Mouse (Mus musculus) thymus, adult 2 months (tissue): ENCODE measurements at regions not wholly inside any gene's neighbourhood (a gene's known extent, or its start where the extent isn't known, plus 50 kb on each side); places are given as distances from the start of the nearest gene placed in this dataset.

Experiments
- CTCF ChIP-seq: fragments of 200-500 bp; IDR thresholded peaks from 2 replicates; pipeline ENCODE4 v1.5.1; 2012; ENCODE audit warnings: mild to moderate bottlenecking, control low read depth, low read length, moderate library complexity, borderline replicate concordance; ENCODE audit not compliant: control insufficient read depth, poor library complexity, insufficient read depth; ENCODE audit errors: extremely low read depth
- POLR2A ChIP-seq: fragments of 200-500 bp; IDR thresholded peaks from 2 replicates; pipeline ENCODE4 v1.6.1; 2012; ENCODE audit warnings: mild to moderate bottlenecking, low read length, control low read depth, moderate library complexity; ENCODE audit not compliant: control insufficient read depth, poor library complexity, insufficient read depth; ENCODE audit errors: extremely low read depth

- TF ChIP-seq POLR2A: no peak
- TF ChIP-seq CTCF: no peak
These were observed 128.9 kb upstream of the Tle3 start for GRCm38 (mm10) chr9:61243289-61243688.
